Mouse (Mus musculus) kidney, embryonic 14.5 days (tissue): ENCODE results near the gene Adh1. TPM values are rescaled to one million over a fixed set of nuclear protein-coding genes. Genes with fewer than 3 reads are reported as not detected.

Experiments
- ATAC-seq: fragments of 200-750 bp; cut with Nextera tagmentation; 2 replicates; pipeline ENCODE4 v1.8.0; 2017; ENCODE audit warnings: moderate number of reproducible peaks, mild to moderate bottlenecking, moderate TSS enrichment, moderate library complexity; ENCODE audit not compliant: low FRiP score, low TSS enrichment
- H3K27ac ChIP-seq: fragments of 300-500 bp; sonication (generic); 2 replicates; pipeline ENCODE4 v1.5.1; 2014; ENCODE audit warnings: low read depth, mild to moderate bottlenecking, low read length, moderate library complexity, mixed read lengths
- H3K27me3 ChIP-seq: fragments of 300-500 bp; sonication (generic); 2 replicates; pipeline ENCODE4 v1.6.1; 2014; ENCODE audit warnings: mild to moderate bottlenecking, low read length; ENCODE audit not compliant: control insufficient read depth, insufficient read depth
- H3K36me3 ChIP-seq: fragments of 300-500 bp; sonication (generic); 2 replicates; pipeline ENCODE4 v1.6.1; 2014; ENCODE audit warnings: low read length, mixed read lengths; ENCODE audit not compliant: control insufficient read depth, insufficient read depth
- H3K4me1 ChIP-seq: fragments of 300-500 bp; sonication (generic); 2 replicates; pipeline ENCODE4 v1.6.1; 2014; ENCODE audit warnings: low read length, mixed read lengths; ENCODE audit not compliant: control insufficient read depth, insufficient read depth
- H3K4me2 ChIP-seq: fragments of 300-500 bp; sonication (generic); replicated peaks from 2 replicates; pipeline ENCODE4 v1.6.1; 2014; ENCODE audit warnings: low read depth, mild to moderate bottlenecking, low read length
- H3K4me3 ChIP-seq: fragments of 300-500 bp; sonication (generic); 2 replicates; pipeline ENCODE4 v1.5.1; 2014; ENCODE audit warnings: mild to moderate bottlenecking, low read length
- H3K9ac ChIP-seq: fragments of 300-500 bp; sonication (generic); 2 replicates; pipeline ENCODE4 v1.6.1; 2014; ENCODE audit warnings: low read depth, mild to moderate bottlenecking, low read length, moderate library complexity
- H3K9me3 ChIP-seq: fragments of 300-500 bp; sonication (generic); 2 replicates; pipeline ENCODE4 v1.6.1; 2016; ENCODE audit warnings: low read length; ENCODE audit not compliant: control insufficient read depth
- WGBS: fragments of 180-500 bp; shearing (Covaris S2); extraction: QIAGEN DNeasy Blood & Tissue Kit; methylation state at CpG from one replicate; pipeline ENCODE4 v1.1.7; 2014; 5-methylcytosine and 5-hydroxymethylcytosine counted together
- polyA plus RNA-seq: library from polyadenylated mRNA; unstranded; fragments of >200 nt; fragmentation: Nextera tagmentation; extraction: Ambion mirVana; gene quantifications from 2 replicates; pipeline ENCODE4 v1.2.1, GENCODE M21; 2014

Adh1 gene
- polyA plus RNA-seq, 1 experiment from 2014 or later = 20.4 TPM

DNA sequence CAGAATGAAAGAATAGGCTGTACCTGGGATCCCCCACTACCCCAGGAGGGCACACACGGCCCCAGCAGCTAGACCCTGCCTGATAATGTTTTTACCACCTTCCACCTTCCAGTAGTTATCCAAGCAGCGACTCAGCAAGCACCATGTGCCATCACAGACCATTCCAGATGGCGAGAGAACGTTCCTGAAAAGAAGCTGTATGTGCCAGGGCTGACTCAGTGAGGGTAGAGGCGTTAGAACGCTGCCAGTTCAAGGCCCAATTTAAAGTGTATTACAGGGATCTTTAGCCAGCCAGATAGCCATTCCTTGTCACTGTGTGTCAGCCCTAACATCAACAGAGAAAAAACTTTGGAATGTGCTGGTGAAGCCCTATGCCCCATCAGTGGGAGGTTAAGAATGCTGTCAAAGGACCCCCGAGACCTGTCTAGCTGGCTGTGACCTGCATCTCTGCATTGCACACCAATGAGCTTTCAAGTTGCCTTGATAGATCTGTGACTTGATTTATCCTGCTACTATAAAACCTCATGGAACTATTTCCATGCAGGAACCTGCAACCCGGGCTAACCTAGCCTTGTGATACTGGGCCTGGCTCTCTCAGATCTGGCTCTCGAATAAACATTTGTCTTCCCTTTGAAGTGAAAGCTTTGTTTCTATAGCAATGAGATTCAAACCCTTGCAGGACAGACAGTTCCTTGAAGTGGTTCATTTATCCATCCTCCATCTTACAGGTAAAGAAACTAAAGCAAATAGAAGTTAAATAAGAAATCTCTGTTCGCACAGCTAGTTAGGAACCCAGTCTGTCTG lies 44.9 kb downstream of the Adh1 start:
- Histone ChIP-seq H3K4me1 (peaks cover 37% of the 10 kb centered on the region), H3K27ac (no peak overlapping the region), H3K4me3 (no peak overlapping the region), H3K9me3 (no peaks in the 10 kb centered on the region), H3K4me2 (no peak overlapping the region), H3K27me3 (no peaks in the 10 kb centered on the region), H3K36me3 (no peaks in the 10 kb centered on the region), H3K9ac (peak overlapping the region; percentile 23; the same call in 1 of the 2 replicates)
- WGBS = 58% methylated on average over 10 of the region's 10 CpGs
- ATAC-seq = no peak

DNA sequence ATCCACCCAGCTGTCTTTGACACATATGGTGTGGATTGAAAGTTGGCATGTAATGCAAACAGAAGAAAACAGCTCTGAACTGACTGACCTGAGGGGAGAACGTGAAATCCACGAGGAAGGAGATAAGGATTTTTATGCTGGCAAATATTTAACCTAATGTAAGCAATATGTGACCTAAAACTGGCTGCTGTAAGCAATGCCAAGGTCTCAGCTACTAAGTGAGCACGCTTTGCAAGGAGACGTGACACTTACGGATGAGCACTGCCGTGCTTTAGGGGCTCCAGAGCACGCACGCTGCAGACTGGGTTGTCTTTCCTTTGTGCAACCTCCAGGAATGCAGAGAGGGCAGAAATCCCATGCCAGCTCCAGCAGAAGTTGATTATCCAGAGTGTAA lies 45.5 kb downstream of the Adh1 start:
- Histone ChIP-seq H3K4me1 (peaks cover 37% of the 10 kb centered on the region), H3K27me3 (no peaks in the 10 kb centered on the region), H3K4me2 (no peak overlapping the region), H3K27ac (no peak overlapping the region), H3K9ac (peak overlapping the region; percentile 23; the same call in 1 of the 2 replicates), H3K4me3 (no peak overlapping the region), H3K36me3 (no peaks in the 10 kb centered on the region), H3K9me3 (no peaks in the 10 kb centered on the region)
- ATAC-seq = no peak
- 36% methylated on average over 8 of the region's 8 CpGs for WGBS

DNA sequence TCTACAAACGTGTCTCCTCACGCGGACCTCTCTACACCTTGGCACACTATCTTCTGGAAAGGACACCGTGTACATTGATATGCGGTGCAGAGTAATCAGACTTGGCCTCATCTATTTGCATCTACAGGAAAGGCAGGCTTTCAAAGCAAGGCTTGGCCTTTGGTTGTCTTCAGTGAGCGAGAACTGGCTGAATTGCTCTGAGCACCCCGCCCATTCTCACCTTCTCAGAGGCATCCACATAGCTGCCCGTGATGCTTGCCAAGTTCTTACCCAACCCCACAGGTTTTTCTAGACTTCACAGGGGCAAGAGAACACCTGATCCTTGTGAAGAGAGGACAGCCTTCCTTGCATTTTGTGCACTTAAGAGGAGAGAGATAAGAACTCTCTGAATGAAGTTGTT lies 49.1 kb downstream of the Adh1 start:
- Histone ChIP-seq H3K36me3 (no peaks in the 10 kb centered on the region), H3K9ac (no peak overlapping the region), H3K4me2 (no peak overlapping the region), H3K4me3 (no peak overlapping the region), H3K9me3 (no peaks in the 10 kb centered on the region), H3K4me1 (peaks cover 12% of the 10 kb centered on the region; the same call in 1 of the 2 replicates), H3K27ac (no peak overlapping the region), H3K27me3 (no peaks in the 10 kb centered on the region)
- ATAC-seq = no peak
- 85% methylated on average over 8 of the region's 8 CpGs for WGBS

DNA sequence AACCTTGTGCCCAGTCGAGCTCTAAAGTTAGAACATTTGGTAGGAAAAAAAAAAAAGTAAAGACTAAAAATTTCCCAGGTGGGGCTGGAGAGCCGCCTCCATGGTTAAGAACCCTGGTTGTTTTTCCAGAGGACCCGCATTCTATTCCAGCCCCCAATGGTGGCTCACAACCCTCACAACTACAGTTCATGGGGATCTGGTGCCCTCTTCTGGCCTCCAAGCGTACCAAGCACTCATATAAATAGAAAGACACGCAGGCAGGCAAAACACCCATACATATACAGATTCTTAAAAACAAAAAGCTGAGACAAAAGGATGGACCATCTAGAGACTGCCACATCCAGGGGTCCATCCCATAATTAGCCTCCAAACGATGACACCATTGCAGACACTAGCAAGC lies 50.2 kb downstream of the Adh1 start:
- Histone ChIP-seq H3K27me3 (no peaks in the 10 kb centered on the region), H3K4me2 (no peak overlapping the region), H3K27ac (no peak overlapping the region), H3K9me3 (no peaks in the 10 kb centered on the region), H3K36me3 (no peaks in the 10 kb centered on the region), H3K4me3 (no peak overlapping the region), H3K4me1 (0 out of 2 replicates have a peak, but pooled peaks cover 5% of the 10 kb centered on the region), H3K9ac (no peak overlapping the region)
- no peak for ATAC-seq
- WGBS = 86% methylated on average over 6 of the region's 6 CpGs

DNA sequence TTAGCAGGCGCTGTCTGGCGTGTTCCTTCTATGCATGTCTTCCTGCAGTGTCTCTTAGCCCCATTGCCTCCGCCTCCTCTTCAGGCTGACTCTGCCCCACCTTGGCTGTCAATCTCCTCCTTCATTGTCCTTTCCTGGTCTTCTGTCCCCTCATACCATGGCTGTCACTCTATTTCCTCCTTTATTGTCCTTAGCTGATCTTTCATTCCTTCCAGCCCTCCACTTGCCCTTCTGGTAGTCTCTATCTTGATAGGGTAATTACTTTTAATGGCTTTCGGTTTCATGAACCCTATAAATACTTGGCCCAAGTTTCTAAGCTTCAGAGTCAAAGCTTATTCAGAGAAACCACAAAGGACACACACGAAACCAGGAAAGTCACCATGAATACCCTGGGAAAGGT lies 52.2 kb downstream of the Adh1 start, which contains the start of gene Adh6a:
TSS of gene Adh6a (plus strand) at position 322 of the 400 bp plus-strand sequence.
- no peak for ATAC-seq
- no peaks in the 10 kb centered on the region for H3K9me3 ChIP-seq
- no peak within 1 kb of the TSS for H3K9ac ChIP-seq

DNA sequence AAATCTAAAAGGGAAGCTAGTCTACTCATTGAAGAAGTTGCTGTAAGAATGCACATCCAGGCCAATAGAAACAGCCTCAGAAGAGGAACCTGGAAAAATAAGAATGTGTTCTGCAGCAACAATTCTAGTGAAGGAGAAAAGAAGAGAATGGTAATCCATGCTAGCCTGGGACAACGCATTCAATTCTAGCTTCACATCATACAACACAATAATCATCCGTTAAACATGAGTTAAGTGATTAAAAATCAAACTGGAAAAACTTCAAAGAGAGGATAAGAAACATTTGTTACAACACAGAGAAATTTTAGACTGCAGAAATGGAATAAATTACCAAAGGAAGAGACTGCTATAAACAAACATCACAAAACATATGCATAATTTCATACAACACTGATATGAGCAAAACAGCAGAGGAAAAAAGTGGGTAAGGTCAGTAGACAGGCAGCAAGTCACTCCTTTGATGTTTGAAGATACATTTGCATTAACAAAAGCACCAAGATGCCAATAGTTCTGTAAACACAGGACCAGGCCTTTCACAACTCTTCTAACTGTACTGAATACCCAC lies 56.2 kb downstream of the Adh1 start:
- Histone ChIP-seq H3K4me3 (no peak overlapping the region), H3K36me3 (no peaks in the 10 kb centered on the region), H3K4me2 (no peak overlapping the region), H3K4me1 (no peaks in the 10 kb centered on the region), H3K27ac (no peak overlapping the region), H3K9me3 (no peaks in the 10 kb centered on the region), H3K9ac (no peak overlapping the region), H3K27me3 (no peaks in the 10 kb centered on the region)
- 80% methylated on average over 2 of the region's 2 CpGs for WGBS
- ATAC-seq = no peak

More for the DNA sequence above, 52.2 kb downstream of the Adh1 start, which contains the start of gene Adh6a:
- Histone ChIP-seq H3K4me1 (no peaks in the 10 kb centered on the region), H3K36me3 (no peaks in the 10 kb centered on the region), H3K27ac (no peak within 1 kb of the TSS), H3K4me2 (no peak within 1 kb of the TSS), H3K4me3 (no peak within 1 kb of the TSS), H3K27me3 (no peaks in the 10 kb centered on the region)
- WGBS = 86% methylated on average over 5 of the region's 5 CpGs

DNA sequence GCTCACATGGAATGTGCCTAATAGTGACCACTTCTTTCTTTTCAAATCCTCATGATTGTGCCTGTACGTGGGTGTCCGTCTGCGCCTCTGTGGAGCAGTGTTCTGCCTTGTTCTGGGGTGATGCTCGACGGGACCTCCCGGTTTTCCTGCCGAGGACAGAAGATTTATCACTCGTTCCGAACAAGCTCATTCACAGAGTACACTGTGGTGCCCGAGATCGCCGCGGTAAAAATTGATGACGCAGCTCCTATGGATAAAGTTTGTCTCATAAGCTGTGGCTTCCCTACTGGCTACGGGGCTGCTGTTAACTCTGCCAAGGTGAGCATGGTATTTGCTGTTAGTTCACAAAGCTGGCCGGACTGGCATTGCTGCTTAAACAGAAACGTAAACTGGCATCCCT lies 64.2 kb downstream of the Adh1 start:
- WGBS = 91% methylated on average over 17 of the region's 17 CpGs
- no peak for ATAC-seq
- Histone ChIP-seq H3K4me2 (no peak overlapping the region), H3K27ac (no peak overlapping the region), H3K4me1 (no peaks in the 10 kb centered on the region), H3K9ac (no peak overlapping the region), H3K9me3 (peaks cover 2% of the 10 kb centered on the region; the same call in 1 of the 2 replicates), H3K27me3 (no peaks in the 10 kb centered on the region), H3K4me3 (no peak overlapping the region), H3K36me3 (no peaks in the 10 kb centered on the region)

DNA sequence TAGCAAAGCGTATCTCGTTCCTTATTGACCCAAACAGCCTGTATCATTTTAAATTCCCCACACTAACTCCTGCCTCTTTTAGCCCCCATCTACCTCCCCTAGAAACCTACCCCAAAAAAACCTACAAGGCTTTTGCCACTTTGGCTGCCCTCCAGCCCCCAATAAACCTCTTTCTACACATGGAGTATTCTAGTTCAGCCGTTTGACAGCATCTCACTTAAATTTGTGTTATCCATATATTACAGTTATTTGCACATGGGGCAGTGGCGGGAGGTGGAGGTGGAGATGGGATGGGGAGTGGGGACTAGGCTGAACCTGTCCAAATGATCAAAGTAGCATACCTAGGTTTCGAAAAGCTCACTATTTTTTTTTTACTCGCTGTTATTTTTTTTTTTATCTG lies 64.7 kb downstream of the Adh1 start:
- no peak for ATAC-seq
- no peak overlapping the region for H3K4me2 ChIP-seq
- H3K9ac ChIP-seq = no peak overlapping the region
- no peaks in the 10 kb centered on the region for H3K27me3 ChIP-seq
- 88% methylated on average over 6 of the region's 6 CpGs for WGBS
- no peak overlapping the region for H3K4me3 ChIP-seq
- H3K27ac ChIP-seq = no peak overlapping the region
- H3K9me3 ChIP-seq = peaks cover 2% of the 10 kb centered on the region; the same call in 1 of the 2 replicates
- H3K4me1 ChIP-seq = no peaks in the 10 kb centered on the region
- H3K36me3 ChIP-seq = no peaks in the 10 kb centered on the region

DNA sequence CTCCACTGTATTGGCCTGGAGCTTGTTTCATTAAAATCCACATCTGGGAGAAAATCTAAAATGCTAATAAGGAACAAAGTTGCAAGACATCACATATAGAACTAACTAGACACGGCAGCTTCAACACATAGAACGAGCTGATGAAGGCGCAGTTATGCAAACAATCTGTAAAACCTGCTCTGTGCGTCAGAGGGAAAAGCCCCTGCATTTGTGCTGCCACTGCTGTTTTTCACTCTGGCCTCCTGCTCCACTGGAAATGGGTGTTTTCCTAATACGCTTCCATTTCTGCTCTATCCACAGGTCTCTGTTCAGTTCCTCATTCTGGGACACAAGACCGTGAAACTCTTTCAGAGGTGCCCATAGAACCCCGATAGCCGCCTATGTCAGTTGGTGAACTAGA lies 73.1 kb downstream of the Adh1 start:
- Histone ChIP-seq H3K27me3 (no peaks in the 10 kb centered on the region), H3K27ac (no peak overlapping the region), H3K4me3 (no peak overlapping the region), H3K9ac (no peak overlapping the region), H3K36me3 (no peaks in the 10 kb centered on the region), H3K4me1 (no peaks in the 10 kb centered on the region), H3K4me2 (no peak overlapping the region), H3K9me3 (no peaks in the 10 kb centered on the region)
- 78% methylated on average over 8 of the region's 8 CpGs for WGBS
- ATAC-seq = no peak
